Mouse (Mus musculus) layer of hippocampus, postnatal 14 days (tissue): Measurements from ENCODE around the gene Nup50. TPM values are rescaled to one million over a fixed set of nuclear protein-coding genes. Genes with fewer than 3 reads are reported as not detected.

Experiments
- DNase-seq, 2 experiments: peaks; one replicate each; pipeline ENCODE4 v3.0.0; 2021 to 2022; ENCODE audit warnings: low spot score in 2 of 2, mixed read lengths in 1 of 2
- total RNA-seq, 2 experiments: library from RNA; stranded (reverse); gene quantifications; 2 replicates each; pipeline ENCODE4 v1.2.3; 2021

Gene Nup50
- total RNA-seq, 2 experiments from 2014 or later: 30.6 to 32.8 TPM

DNA sequence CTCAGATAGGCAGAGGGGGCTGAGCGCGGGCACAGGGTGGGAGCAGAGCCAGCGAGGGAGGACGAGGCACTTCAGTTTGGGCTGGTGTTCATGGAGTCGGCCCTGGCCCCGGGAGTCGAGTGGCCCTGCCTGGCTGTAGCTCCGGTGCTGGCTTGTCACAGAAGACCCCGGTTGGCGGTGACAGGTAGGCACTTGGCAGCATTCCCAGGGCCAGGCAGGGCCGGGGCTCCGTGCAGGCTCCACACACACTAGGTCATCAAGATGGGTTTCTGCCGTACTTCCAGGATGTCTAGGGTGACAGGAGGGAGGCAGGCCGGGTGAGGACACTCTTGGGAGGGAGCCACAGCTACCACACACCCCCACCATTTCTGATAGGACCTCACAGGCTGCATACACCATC lies 25.8 kb downstream of the Nup50 start:
- DNase-seq: no peak

DNA sequence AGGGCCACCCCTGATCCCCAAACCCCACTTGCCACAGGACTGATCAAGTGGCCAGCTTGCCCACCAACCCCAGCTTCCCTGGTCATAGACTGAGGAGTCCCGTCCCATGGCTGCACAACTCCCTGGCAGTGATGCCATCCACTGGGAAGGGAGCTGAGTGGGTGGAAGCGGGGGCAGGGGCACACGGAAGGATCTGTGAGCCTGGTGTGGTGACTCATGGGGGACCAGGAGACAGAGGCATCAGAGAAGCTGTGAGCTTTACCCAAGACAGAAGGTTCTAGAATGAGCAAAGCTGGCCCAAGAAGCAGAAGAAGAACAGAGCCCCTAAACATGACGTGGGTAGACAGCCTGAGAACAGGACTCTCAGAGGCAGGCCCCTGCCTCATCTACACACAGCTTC lies 26.8 kb downstream of the Nup50 start:
- no peak for DNase-seq

DNA sequence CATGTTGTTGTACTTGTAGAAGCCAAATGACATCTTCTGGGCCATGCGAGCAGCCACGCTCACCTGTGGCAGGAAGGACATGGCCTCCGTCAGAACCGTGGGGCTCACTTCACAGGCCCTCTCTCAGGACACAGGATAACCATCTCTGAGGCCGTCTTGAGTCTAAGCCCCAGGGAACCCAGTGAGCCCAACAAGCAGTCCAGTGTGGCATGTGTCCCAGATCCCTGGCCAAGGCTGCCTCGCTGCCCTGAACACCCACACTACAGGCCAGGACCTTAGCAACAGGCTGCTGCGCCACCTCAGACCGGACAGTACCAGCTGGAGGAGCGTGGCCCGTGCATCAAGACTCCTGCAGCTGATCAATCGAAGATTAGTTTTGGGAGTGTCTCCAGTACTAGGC lies 30.0 kb downstream of the Nup50 start:
- DNase-seq: no peak

DNA sequence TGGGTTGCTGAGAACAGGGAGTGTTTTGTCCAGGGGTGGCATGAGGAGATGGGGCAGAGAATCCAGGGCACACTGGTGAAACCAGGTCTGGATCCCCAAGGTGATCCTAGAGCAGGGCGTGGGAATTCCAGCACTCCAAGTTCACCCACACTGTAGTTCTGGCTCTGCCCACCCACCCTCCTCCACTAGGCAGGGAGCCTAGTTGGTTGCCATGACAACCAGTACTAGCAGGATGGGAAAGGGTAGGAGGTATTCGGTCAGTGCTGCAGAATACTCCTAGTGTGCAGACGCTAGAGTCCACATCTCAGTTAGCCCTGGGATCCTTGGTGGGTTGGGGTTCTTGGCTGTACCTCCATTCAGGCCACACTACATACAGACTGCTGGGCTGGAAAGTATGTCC lies 34.6 kb downstream of the Nup50 start:
- DNase-seq: peak; percentile 66 to 89

DNA sequence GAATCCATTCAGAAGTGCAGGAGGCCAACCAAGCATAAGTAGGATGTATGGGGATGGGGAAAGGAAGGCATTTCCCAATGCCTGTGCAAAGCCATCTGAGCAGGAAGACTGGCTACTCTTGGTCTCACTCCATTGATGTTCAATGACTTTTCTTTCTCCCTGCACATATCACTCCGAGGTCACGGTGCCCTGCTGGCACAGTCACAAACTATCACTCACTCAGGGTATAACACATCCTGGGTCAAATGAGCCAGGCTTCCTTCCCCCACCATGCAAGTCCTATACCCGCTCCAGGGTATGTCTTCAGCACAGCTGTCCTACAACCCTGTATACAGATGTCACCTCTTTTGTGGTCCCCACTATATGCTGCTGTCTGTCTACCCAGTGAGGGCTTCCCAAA lies 35.1 kb downstream of the Nup50 start:
- no peak for DNase-seq

DNA sequence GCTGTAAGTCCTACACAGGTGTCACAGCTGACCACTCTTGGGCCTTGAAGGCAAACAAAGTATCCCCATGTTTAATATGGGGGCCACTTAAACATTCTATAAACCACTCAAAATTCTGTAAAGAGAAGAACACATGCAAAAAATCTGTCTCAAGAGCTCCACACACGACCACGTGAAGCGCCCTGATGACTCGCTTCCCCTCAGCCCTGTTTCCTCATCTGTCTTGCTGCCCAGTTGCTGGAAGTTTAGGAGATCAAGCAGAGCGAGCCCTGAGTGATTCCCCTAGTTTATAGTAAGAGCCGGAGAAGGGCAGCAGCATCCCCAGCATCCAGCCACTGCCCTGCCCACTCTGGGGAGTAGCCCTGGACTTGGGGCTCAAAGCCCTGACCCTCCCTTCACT lies 36.7 kb downstream of the Nup50 start:
- no peak for DNase-seq

DNA sequence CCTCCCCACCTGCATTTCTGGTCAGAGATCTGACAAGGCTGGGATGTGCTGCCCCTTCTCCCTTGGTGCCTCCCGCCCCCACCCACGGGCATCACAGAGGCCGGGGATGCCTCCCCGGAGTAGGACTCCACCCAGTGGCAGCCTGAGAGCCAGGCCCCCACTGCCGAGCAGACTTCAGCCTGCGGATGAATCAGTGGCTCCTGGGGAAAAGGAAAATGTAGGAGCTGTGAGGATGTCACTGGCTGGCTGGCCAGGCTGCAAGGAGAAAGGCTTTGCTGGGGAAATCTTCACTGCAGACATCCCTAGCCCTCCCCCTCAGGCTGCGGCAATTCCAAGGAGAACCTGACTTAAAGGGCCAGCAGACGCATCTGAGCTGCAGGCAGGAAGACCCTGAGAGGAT lies 37.5 kb downstream of the Nup50 start:
- peak; percentile 43 to 46 for DNase-seq

DNA sequence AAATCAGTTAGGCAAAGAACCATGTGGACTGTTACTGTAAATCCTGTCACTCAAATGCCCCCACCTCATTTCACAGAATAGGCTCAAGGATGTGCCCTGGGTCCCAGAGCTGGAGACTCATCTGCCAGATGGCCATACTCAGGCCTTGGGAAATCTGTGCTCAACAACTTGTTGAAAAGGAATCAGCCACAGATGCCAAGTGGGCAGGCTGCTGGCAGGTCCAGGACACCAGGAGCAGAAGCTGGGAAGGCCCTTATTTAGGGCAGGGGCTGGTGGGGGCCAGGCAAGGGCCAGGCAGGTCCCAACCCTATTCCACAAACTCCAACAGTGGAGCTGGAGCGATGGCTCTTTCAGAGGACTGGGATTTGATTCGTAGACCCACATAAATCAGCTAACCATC lies 39.3 kb downstream of the Nup50 start:
- no peak for DNase-seq

DNA sequence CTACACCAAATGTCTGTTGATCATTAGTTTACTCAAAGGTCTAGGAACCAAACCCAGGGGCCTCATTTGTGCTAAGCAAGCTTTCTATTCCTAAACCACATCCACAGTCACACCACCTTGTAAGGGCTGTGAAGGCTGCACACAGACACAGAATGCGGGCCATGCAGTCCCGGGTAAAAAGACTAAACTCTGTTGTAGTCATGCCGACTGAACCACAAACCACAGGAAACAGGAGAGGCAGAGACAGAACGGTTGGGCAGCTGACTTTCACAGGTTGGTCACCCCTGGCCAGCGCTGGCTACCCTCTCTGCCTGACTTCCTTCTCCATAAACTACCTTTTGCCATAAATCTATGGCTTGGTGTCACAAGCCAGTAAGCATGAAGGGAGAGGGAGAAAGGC lies 41.6 kb downstream of the Nup50 start:
- DNase-seq: no peak

DNA sequence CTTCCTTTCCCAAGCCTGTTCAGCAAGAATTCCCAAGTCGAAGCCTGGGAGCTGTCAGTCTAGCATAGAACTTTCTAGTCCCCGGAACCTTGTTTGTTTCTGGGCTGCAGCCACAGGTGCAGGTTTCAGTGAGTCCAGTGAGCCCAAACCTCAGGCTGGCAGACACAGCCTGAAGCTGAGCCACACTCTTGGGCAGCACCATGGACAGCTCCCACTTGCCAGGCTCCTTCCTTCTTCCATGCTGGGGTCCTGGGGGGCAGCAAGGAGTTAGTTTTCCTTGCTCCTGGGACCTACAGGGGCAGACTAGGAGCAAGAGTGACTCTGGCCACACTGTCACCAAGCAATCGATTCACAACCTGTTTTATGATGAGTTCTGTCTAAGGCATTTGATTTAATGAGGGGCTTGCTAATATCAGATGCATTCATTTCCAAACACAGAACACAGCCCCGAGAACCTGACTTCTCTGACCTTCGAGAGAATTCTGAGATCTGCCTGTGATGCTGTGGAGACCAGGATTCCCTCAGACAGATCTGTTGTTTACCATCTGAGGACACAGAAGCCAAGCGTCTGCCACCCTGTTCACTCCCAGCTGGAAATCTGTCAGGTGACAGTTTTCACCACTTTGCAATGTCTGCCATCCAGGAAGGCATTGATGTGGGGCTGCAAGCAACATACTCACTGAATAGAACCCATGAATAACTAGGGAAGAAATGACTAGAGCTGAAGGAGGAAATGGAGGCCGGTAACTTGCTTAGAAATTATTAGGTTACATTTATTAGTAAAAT lies 42.6 kb downstream of the Nup50 start:
- DNase-seq: no peak

DNA sequence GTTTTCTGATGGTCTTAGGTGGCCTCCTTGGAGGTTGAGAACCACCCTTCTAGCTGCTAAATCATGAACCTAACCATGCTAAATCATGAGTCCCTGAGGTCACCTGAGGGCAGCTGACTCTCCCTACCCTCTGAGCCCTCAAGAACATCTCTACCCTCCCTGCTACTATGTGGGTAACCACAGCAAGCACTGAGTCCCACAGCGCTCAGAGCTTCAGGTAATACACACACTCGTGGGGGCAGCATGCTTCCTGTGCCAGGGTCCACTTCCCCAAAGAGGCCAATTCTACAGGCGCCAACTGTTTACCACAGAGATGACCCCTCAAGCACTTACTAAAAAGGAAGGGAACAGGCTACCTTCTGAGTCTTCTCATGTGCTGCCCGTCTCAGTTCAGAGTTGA lies 45.3 kb downstream of the Nup50 start:
- no peak for DNase-seq

DNA sequence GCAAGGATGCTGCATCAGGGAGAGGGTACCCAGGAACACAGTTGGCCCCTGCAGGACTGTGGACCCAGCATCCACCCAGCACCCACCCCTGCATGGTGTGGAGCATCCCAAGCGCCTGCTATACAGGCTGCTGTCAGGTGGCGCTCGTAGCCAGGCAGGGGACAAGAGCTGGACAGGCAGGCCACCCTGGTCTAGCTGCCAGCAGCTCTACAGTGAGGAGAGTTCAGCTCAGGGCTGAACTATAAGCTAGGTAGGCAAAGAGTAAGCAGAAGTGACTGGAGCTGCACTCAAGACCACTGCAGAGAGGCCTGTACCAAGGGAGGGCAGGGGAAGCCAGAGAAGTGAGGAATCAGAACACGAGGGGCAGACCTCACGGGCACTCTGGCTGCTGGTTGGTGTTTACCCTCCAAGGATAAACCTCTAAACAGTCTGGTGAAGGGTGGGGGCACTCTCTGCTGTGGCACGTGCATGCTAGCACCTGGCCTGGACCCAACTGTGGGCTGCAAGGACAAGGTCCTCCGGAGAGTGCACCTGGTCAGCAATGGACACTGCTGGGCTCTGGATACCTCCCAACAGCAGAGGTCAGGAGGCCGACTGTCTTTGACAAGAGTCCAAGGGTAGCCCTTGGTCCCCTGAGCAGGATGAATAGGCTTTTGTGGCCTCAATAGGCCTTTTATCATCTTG lies 49.8 kb downstream of the Nup50 start:
- DNase-seq: no peak

DNA sequence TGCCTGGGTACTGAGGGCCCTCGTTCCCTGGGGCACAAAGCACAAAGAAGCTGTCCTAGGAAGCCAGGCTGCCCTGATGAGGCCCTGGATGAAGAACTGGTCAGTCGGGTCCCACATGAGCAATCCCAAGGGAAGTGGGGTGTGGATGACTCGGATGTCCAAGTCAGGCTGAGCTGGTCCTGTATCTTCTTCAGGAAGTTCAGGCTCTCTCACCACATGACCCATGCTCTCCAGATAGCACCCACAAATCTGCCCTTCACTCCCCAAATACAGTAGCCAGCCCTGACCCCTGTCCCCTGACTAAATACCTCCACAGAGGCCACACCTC lies 50.3 kb downstream of the Nup50 start:
- DNase-seq: no peak

DNA sequence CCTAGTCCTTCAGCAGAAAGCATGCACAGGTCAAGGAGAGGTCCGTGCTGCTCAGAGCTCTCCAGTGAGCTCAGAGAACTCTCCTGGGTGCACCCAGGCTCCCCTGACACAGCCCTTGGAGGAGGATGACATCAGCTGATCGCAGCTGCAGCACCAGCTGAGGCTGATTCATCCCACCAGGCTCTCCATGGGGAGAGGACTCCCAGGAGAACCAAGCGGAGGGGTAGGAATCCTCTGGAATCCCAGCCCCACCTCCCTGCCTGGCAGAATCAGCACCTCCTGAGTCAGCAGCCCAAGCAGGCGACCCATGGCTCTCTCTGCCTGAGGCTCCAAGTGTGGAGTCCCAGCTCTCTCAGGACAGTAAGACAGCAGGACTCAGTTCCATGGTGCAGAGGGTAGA lies 52.5 kb downstream of the Nup50 start:
- peak in 1 of 2 experiments; percentile 52 for DNase-seq

DNA sequence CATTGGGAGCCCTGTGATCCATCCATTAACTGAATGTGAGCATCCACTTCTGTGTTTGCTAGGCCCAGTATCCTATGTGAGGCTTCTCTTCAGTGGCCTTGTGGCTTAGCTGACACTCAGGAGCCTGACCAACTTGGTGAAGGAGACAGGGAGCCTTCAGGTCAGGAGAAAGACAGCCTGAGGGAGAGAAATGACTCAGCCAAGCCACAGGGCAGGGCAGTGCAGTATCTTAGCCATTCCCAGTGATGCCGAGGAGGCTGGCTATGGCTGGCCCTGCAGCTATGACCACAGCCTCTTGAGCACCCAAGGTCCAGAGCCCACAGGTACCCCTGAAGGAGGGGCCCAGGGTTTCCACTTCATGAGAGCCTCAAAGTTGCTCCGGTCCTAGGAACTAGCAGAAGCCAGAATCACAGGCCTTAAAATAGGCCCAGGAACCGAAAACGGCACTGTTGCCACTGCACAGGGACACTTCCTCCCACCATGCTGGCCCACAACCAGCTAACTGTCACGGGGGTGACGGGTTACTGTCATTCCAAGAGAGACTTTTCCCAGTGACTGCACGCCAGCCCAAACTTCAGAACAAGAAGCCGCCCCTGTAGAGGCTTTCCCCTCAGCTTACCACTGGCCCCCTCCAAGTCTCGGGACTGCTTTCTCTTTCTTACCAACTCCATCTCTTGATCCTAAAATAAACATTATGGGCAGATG lies 58.5 kb downstream of the Nup50 start:
- no peak for DNase-seq

DNA sequence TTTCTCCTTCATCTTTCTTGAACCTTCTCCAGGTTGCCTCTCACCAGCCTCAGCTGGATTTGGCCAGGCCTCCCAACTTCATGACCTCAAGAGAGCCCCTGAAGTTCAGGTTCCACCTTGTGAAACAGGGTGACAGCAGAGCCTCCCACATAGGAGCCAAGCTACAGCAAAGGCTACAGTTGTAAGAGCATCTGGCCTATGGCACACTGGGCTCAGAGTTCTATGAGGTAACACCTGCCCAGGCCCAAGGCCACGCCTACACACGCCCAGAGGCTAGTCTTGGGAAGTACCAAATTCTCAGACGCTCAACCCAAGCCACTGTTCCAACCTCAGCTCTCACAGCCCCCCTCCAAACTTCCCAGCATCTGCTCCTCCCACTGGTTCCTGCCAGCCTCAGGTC lies 59.7 kb downstream of the Nup50 start:
- DNase-seq: no peak

DNA sequence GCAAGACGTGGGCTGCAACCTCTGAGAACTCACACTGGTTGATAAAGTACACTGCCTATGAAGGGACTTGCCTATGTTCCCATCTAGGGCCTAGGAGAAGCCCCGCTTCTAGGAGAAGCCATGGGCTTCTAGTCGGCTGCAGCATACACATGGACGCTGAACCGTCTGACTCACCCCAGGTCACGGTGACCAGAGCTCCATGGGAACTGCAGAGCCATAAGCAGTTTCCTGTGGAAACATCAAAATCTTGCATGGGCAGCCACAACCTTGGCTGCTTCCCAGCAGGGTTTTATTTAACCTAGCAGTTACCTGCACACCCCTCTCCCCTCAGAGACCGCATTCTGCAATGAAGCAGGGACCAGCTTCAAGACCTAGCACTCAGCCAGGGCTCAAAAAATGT lies 60.5 kb downstream of the Nup50 start:
- DNase-seq: no peak

DNA sequence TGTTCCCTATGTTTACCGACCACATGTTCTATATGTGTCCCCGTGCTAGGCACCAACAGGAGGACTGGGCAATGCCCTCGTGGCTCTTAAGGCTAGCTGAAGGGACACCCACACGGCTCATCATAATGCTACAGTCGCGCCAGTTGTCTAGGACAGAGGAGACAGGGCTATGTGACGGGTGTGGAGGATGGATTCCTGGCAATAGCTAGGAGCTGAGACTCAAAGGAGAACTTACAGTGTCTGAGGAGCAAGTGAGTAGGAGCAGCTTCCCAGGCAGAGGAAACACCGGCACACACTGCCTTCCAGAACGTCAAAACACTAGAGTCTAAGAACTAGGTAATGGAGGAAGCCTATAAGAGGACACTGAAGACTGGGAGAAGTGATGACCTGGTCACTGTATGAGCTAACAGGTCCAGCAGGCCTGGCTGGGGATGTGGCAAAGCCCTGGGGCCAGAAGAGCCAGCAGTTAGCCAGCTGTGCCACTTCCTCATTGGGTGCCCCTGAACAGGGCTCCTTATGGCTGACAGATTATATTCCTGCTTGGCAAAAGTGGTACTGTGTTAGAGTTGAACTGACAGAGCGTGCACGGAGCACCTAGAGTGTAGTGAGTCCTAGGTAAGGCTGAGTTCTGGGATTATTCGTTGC lies 62.4 kb downstream of the Nup50 start:
- no peak for DNase-seq

DNA sequence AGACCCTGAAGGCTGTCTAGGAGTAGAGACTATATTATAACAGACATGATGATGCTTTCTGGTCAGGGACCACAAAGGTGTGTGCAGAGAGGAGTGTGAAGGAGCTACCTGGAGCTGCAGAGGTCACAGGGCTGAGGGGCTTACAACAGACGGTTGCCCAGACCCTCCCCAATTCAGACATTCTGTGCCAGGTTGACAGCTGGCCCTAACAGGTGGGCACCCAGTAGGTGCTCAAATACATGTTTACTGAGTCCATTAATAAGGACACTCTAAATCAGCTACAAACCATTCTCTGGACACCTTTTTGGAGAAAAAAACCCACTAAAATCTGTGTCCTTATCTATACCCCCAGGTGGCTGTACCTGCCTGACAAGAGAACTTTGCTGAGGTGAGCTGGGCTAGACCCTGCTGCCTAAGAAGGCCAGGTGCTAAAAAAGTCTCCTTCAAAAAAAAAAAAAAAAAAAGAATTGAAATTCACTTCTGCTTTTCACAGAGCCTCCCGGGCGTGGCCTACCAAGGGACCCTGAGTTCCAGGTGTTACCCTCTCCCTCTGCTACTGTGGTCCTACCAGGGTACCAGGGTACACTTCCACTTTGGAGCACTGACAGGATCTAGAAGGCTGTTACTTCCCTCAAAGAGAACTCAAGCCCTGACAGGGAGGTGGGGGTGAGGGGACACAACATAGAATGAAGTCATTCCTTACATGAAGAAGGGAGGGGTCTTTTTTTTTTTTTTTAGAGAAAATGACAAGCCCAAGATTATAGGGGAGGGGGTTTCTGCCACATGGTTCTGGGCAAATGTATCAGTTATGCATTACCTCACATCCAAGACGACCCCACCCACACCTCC lies 63.2 kb downstream of the Nup50 start:
- DNase-seq: no peak

DNA sequence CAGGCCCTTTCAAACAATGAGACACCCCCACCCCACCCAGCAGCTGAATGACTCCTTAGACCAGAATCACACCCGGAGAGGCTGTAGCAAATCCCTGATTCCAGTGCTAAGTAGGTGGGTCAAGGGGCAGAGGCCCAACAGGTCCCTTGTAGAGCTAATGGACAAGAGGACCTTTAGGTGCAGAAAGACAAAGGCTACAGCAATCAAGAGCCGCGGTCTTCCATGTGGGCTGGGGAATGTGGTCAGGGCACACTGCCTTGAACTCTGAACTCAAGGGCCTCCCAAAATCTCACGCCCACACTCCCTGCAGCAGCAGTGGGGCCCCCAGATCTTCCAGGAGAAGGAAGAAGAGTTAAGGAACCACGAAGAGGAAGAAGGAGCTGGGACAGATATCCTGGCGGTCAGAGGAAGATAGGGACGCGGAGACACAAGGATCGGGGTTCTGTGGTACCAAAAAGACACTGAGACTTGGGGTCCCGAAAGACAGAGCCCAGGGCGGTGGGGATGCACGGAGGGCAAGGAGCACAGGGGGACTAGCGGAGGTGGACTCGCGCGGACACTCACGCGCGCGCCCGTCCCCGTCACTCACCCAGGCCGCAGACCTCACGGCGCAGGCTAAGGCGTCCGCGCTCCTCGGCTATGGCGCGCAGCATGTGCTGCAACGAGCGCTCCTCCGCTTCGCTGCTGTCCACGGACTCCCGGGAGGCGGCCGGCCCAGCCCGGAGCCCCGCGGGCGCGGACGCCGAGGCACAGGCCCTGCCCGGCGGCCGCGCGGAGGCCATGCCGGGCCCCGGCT lies 64.0 kb downstream of the Nup50 start:
- DNase-seq: peak in 1 of 2 experiments; percentile 46
